Mouse (Mus musculus) CH12.LX (cell line): ENCODE results near the gene Gclm. TPM values are rescaled to one million over a fixed set of nuclear protein-coding genes. Genes with fewer than 3 reads are reported as not detected.

Experiments used
- DNase-seq: peaks from one replicate; pipeline ENCODE4 v3.0.0-alpha.2; 2013; ENCODE audit errors: extremely low read depth
- H3K27ac ChIP-seq: 2 replicates; pipeline ENCODE4 v1.5.1; 2012; ENCODE audit warnings: low read depth, mild to moderate bottlenecking, control low read depth, moderate library complexity; ENCODE audit not compliant: insufficient read depth
- H3K27me3 ChIP-seq: replicated peaks from 2 replicates; pipeline ENCODE3; 2012; ENCODE audit warnings: inconsistent platforms
- H3K36me3 ChIP-seq, 2 experiments: replicated peaks in 1 of 2; 2 replicates each; pipeline versions ENCODE3 to v1.6.1; 2012; ENCODE audit warnings: inconsistent platforms in 1 of 2, low read length in 1 of 2, mild to moderate bottlenecking in 1 of 2, mixed read lengths in 1 of 2, moderate library complexity in 1 of 2; ENCODE audit not compliant: control insufficient read depth in 1 of 2, insufficient read depth in 1 of 2
- H3K4me1 ChIP-seq, 2 experiments: 2 replicates each; pipeline ENCODE4 v1.6.1; 2012; ENCODE audit warnings: inconsistent platforms in 1 of 2, moderate library complexity in 1 of 2; ENCODE audit not compliant: insufficient read depth in 2 of 2, control insufficient read depth in 1 of 2
- H3K4me2 ChIP-seq: 2 replicates; pipeline ENCODE4 v1.6.1; 2012; ENCODE audit warnings: low read depth, mild to moderate bottlenecking, control low read depth; ENCODE audit not compliant: poor library complexity, insufficient read depth, severe bottlenecking
- H3K4me3 ChIP-seq, 3 experiments: fragments of 150-350 bp in 1 of 3; sonication (generic) in 1 of 3; replicated peaks in 1 of 3; 2 replicates each; pipeline versions ENCODE3 to v1.5.1; 2011 to 2012; ENCODE audit warnings: low read depth in 2 of 3, low read length in 2 of 3, mild to moderate bottlenecking in 2 of 3, moderate library complexity in 2 of 3, control low read depth in 1 of 3, improper control_type of control experiment in 1 of 3, inconsistent platforms in 1 of 3, mixed read lengths in 1 of 3; ENCODE audit not compliant: poor library complexity in 1 of 3
- H3K79me2 ChIP-seq: replicated peaks from 2 replicates; pipeline ENCODE4 v1.6.1; 2012; ENCODE audit warnings: mild to moderate bottlenecking, moderate library complexity; ENCODE audit not compliant: control insufficient read depth, poor library complexity, insufficient read depth, severe bottlenecking; ENCODE audit errors: extremely low read depth
- H3K9ac ChIP-seq: 2 replicates; pipeline ENCODE4 v1.6.1; 2012; ENCODE audit warnings: low read depth, mild to moderate bottlenecking, control low read depth, moderate library complexity; ENCODE audit not compliant: insufficient read depth
- H3K9me3 ChIP-seq: replicated peaks from 2 replicates; pipeline ENCODE3; 2012; ENCODE audit warnings: low read length, inconsistent platforms, mixed read lengths
- CHD1 ChIP-seq: IDR thresholded peaks from 2 replicates; pipeline ENCODE4 v1.6.1; 2012; ENCODE audit warnings: low read depth, low read length, improper control_type of control experiment, inconsistent platforms
- E2F4 ChIP-seq: IDR thresholded peaks from 2 replicates; pipeline ENCODE4 v1.6.1; 2011; ENCODE audit warnings: low read depth, low read length, improper control_type of control experiment; ENCODE audit not compliant: insufficient replicate concordance
- ELF1 ChIP-seq: IDR thresholded peaks from 2 replicates; pipeline ENCODE4 v1.6.1; 2014; ENCODE audit warnings: low read depth, mild to moderate bottlenecking, inconsistent platforms, low read length, improper control_type of control experiment
- HCFC1 ChIP-seq: IDR thresholded peaks from 2 replicates; pipeline ENCODE4 v1.6.1; 2012; ENCODE audit warnings: low read depth, mild to moderate bottlenecking, inconsistent platforms, low read length, improper control_type of control experiment
- JUN ChIP-seq: IDR thresholded peaks from 2 replicates; pipeline ENCODE4 v1.6.1; 2011; ENCODE audit warnings: low read depth, mild to moderate bottlenecking, low read length, improper control_type of control experiment, moderate library complexity; ENCODE audit not compliant: insufficient read depth
- JUND ChIP-seq: conservative IDR thresholded peaks from 2 replicates; pipeline ENCODE4 v1.6.1; 2011; ENCODE audit warnings: low read depth, low read length, improper control_type of control experiment
- MEF2A ChIP-seq: IDR thresholded peaks from 2 replicates; pipeline ENCODE4 v1.6.1; 2014; ENCODE audit warnings: low read depth, mild to moderate bottlenecking, inconsistent platforms, low read length, improper control_type of control experiment, borderline replicate concordance
- MXI1 ChIP-seq: IDR thresholded peaks from 2 replicates; pipeline ENCODE4 v1.6.1; 2011; ENCODE audit warnings: mild to moderate bottlenecking, low read depth, low read length, improper control_type of control experiment
- NELFE ChIP-seq: IDR thresholded peaks from 2 replicates; pipeline ENCODE4 v1.6.1; 2011; ENCODE audit warnings: low read depth, low read length, improper control_type of control experiment
- NRF1 ChIP-seq: IDR thresholded peaks from 2 replicates; pipeline ENCODE4 v1.6.1; 2014; ENCODE audit warnings: low read depth, mild to moderate bottlenecking, inconsistent platforms, low read length, improper control_type of control experiment, moderate library complexity
- PAX5 ChIP-seq: IDR thresholded peaks from 2 replicates; pipeline ENCODE4 v1.6.1; 2012; ENCODE audit warnings: low read length, inconsistent platforms, mixed read lengths
- SIN3A ChIP-seq: IDR thresholded peaks from 2 replicates; pipeline ENCODE4 v1.6.1; 2012; ENCODE audit warnings: low read length, improper control_type of control experiment, inconsistent platforms
- SMC3 ChIP-seq: IDR thresholded peaks from 2 replicates; pipeline ENCODE4 v1.6.1; 2011; ENCODE audit warnings: low read depth, low read length, improper control_type of control experiment
- UBTF ChIP-seq: IDR thresholded peaks from 2 replicates; pipeline ENCODE4 v1.6.1; 2012; ENCODE audit warnings: low read depth, mild to moderate bottlenecking, inconsistent platforms, low read length, improper control_type of control experiment, moderate library complexity
- USF1 ChIP-seq: IDR thresholded peaks from 2 replicates; pipeline ENCODE4 v1.6.1; 2014; ENCODE audit warnings: low read depth, mild to moderate bottlenecking, inconsistent platforms, low read length, improper control_type of control experiment
- dilution Hi-C: fragments of 300-500 bp; cut with MboI; formaldehyde crosslinking; loops from 2 replicates; pipeline ENCODE4 v1.14.3; 2020; ENCODE audit warnings: low sequenced_read_pairs; ENCODE audit not compliant: extremely low pct_unique_long_range_greater_than_20kb, extremely low pct_ligation_motif_present
- in situ Hi-C: fragments of 300-500 bp; cut with MboI; formaldehyde crosslinking; loops from 3 replicates; pipeline ENCODE4 v1.14.3; 2019; ENCODE audit warnings: low sequenced_read_pairs, low pct_ligation_motif_present, low pct_unique_long_range_greater_than_20kb, mixed read lengths
- polyA plus RNA-seq: library from polyadenylated mRNA; unstranded; fragments of >175 nt; gene quantifications from 2 replicates; pipeline ENCODE4 v1.2.1, GENCODE M21; 2012; ENCODE audit warnings: low read depth; ENCODE audit not compliant: insufficient read length
- total RNA-seq, 2 experiments: library from RNA; depleted of rRNA; stranded (reverse); fragments of 300-350 nt in 1 of 2; fragments of >200 nt in 1 of 2; gene quantifications; 2 replicates each; pipeline ENCODE4 v1.2.3; 2012 to 2014

Gclm gene
- total and polyA plus RNA-seq, 3 experiments: 26.1 to 195 (median 108) TPM

GRCm38 (mm10) chr3:122243416-122244167 lies 1.8 kb upstream of the Gclm start:
- no peak overlapping the region for H3K27ac ChIP-seq
- H3K9me3 ChIP-seq: no peaks in the 10 kb centered on the region
- peaks cover 13% of the 10 kb centered on the region for H3K79me2 ChIP-seq
- peaks cover 0 to 30% of the 10 kb centered on the region in 2 experiments; a peak in 2 of 4 replicates for H3K4me1 ChIP-seq
- dilution Hi-C loops: no loop called here
- no peaks in the 10 kb centered on the region for H3K27me3 ChIP-seq
- no peak for DNase-seq
- H3K4me2 ChIP-seq: no peak overlapping the region
- TF ChIP-seq JUND: no peak
- no peak for TF ChIP-seq NELFE
- TF ChIP-seq SIN3A: no peak
- TF ChIP-seq, all 38 proteins: peak for 0
- in situ Hi-C loops: no loop called here
- Histone ChIP-seq H3K9ac (no peak overlapping the region), H3K36me3 (no peaks in the 10 kb centered on the region), H3K4me3 (no peak overlapping the region)

GRCm38 (mm10) chr3:122244759-122245158 lies 598 bp upstream of the Gclm start:
- Histone ChIP-seq H3K9ac (peak overlapping the region; percentile 82), H3K9me3 (no peaks in the 10 kb centered on the region), H3K4me1 (peaks cover 0 to 34% of the 10 kb centered on the region in 2 experiments; a peak in 2 of 4 replicates), H3K4me3 (peak overlapping the region in 2 of 3 experiments; percentile 15 to 30), H3K4me2 (peak overlapping the region; percentile 94), H3K79me2 (peaks cover 16% of the 10 kb centered on the region), H3K27ac (no peak overlapping the region), H3K36me3 (peaks cover 0 to 4% of the 10 kb centered on the region in 2 experiments), H3K27me3 (no peaks in the 10 kb centered on the region)
- TF ChIP-seq SIN3A: no peak
- TF ChIP-seq JUN: no peak
- no peak for TF ChIP-seq HCFC1
- TF ChIP-seq NRF1: no peak
- no peak for TF ChIP-seq USF1
- no peak for TF ChIP-seq UBTF
- TF ChIP-seq PAX5: no peak
- no peak for TF ChIP-seq ELF1
- TF ChIP-seq MXI1: no peak
- TF ChIP-seq MEF2A: no peak
- TF ChIP-seq CHD1: no peak
- no peak for TF ChIP-seq E2F4
- no peak for TF ChIP-seq SMC3
- dilution Hi-C loops (no loop called here), in situ Hi-C loops (no loop called here)
- no peak for DNase-seq
